Comparison of ENCODE assay signal across 15 mouse cellular contexts in genomic region chr4:56064657-56065056, GRCm38 (mm10).
"Had no signal": no experiment of that assay in that cellular context is flagged by ENCODE, and none has a peak within 500 bp of the region (broad histone marks: within the 10 kb centered on the region; RNA-seq: fewer than 3 reads in every experiment).

No protein-coding gene starts in this region.

- H3K9me3 ChIP-seq: neural tube, embryonic 15.5 days; stomach, embryonic 15.5 days had no signal

- H3K27me3 ChIP-seq: neural tube, embryonic 15.5 days; stomach, embryonic 15.5 days had no signal

- DNase-seq: retina, postnatal 1 day; right cerebral cortex, adult 18-20 months; right cerebral cortex, postnatal 14 days; right cerebral cortex, postnatal 25 days; right cerebral cortex, postnatal 4 days; spleen, adult 18-20 months; thymus, adult 18-20 months; thymus, adult 2 months; thymus, postnatal 14 days; thymus, postnatal 25 days; thymus, postnatal 36 days; thymus, postnatal 4 days had no signal

- H3K36me3 ChIP-seq: neural tube, embryonic 15.5 days; stomach, embryonic 15.5 days had no signal

- H3K4me1 ChIP-seq: neural tube, embryonic 15.5 days; stomach, embryonic 15.5 days had no signal

- H3K9ac ChIP-seq: neural tube, embryonic 15.5 days; stomach, embryonic 15.5 days had no signal

- H3K4me2 ChIP-seq: neural tube, embryonic 15.5 days; stomach, embryonic 15.5 days had no signal

- H3K27ac ChIP-seq: neural tube, embryonic 15.5 days; stomach, embryonic 15.5 days; stomach, postnatal 0 days had no signal

- H3K4me3 ChIP-seq: neural tube, embryonic 15.5 days; stomach, embryonic 15.5 days had no signal
